Mouse (Mus musculus): ENCODE data around the gene S100a5. TPM values are rescaled to one million over a fixed set of nuclear protein-coding genes. Genes with fewer than 3 reads are reported as not detected.

Gene S100a5
- polyA plus RNA-seq, 1 experiment from 2014 or later: not detected

DNA sequence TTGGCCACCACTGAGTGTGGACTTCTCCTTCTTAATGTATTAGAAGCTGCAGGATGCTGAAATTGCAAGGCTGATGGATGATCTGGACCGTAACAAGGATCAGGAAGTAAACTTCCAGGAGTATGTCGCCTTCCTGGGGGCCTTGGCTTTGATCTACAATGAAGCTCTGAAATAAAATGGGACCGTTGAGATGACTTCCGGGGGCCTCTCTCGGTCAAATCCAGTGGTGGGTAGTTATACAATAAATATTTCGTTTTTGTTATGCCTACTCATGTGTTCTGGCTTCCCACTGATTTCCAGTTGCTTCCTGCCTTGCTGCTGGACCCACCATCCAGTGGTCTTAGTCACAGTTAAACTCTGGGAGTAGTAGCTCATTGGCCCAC is 5.8 kb downstream of the S100a5 start:
- ATAC-seq (ENCODE audit: low FRiP score): no peak
- no peak overlapping the region for H3K4me2 ChIP-seq
- no peak overlapping the region for H3K4me3 ChIP-seq
- no peak overlapping the region for H3K27ac ChIP-seq
- no peak overlapping the region for H3K9ac ChIP-seq
- H3K4me1 ChIP-seq (replicated peaks): peaks cover 10% of the 10 kb centered on the region
- no peaks in the 10 kb centered on the region for H3K36me3 ChIP-seq
- H3K9me3 ChIP-seq: no peaks in the 10 kb centered on the region
- WGBS: 94% methylated on average over 6 of the region's 6 CpGs
- peaks cover 18% of the 10 kb centered on the region for H3K27me3 ChIP-seq

GRCm38 (mm10) chr3:90614611-90615251 is 6.4 kb downstream of the S100a5 start:
- Histone ChIP-seq H3K4me2 (no peak overlapping the region), H3K4me1 (replicated peaks) (peaks cover 10% of the 10 kb centered on the region), H3K9me3 (no peaks in the 10 kb centered on the region), H3K27me3 (peaks cover 18% of the 10 kb centered on the region), H3K9ac (no peak overlapping the region), H3K27ac (no peak overlapping the region), H3K36me3 (no peaks in the 10 kb centered on the region), H3K4me3 (no peak overlapping the region)
- ATAC-seq (ENCODE audit: low FRiP score): no peak
- WGBS: 85% methylated on average over 11 of the region's 11 CpGs

- no peak overlapping the region for H3K4me2 ChIP-seq
- H3K4me1 ChIP-seq (replicated peaks): peaks cover 10% of the 10 kb centered on the region
- peaks cover 18% of the 10 kb centered on the region for H3K27me3 ChIP-seq
- peak; percentile 48; the same call in 1 of the 2 replicates for ATAC-seq (ENCODE audit: low FRiP score)
- H3K36me3 ChIP-seq: no peaks in the 10 kb centered on the region
- no peaks in the 10 kb centered on the region for H3K9me3 ChIP-seq
- 20% methylated on average over 7 of the region's 7 CpGs for WGBS
- H3K4me3 ChIP-seq: no peak overlapping the region
- H3K27ac ChIP-seq: no peak overlapping the region
- H3K9ac ChIP-seq: no peak overlapping the region
Measured at GRCm38 (mm10) chr3:90615415-90615814, 7.1 kb downstream of the S100a5 start.

- Histone ChIP-seq H3K27ac (no peak overlapping the region), H3K27me3 (peaks cover 15% of the 10 kb centered on the region), H3K36me3 (no peaks in the 10 kb centered on the region), H3K9me3 (no peaks in the 10 kb centered on the region), H3K9ac (no peak overlapping the region), H3K4me1 (replicated peaks) (peaks cover 10% of the 10 kb centered on the region), H3K4me2 (no peak overlapping the region), H3K4me3 (no peak overlapping the region)
- whole genome bisulfite sequencing: 78% methylated on average over 1 of the region's 1 CpGs
- no peak for ATAC-seq (ENCODE audit: low FRiP score)
Measured at GRCm38 (mm10) chr3:90615911-90616310, 7.6 kb downstream of the S100a5 start.

GRCm38 (mm10) chr3:90617586-90617985 is 9.3 kb downstream of the S100a5 start:
- Histone ChIP-seq H3K27me3 (peaks cover 15% of the 10 kb centered on the region), H3K9ac (no peak overlapping the region), H3K4me2 (no peak overlapping the region), H3K27ac (no peak overlapping the region), H3K9me3 (no peaks in the 10 kb centered on the region), H3K4me1 (replicated peaks) (peaks cover 10% of the 10 kb centered on the region), H3K36me3 (no peaks in the 10 kb centered on the region), H3K4me3 (no peak overlapping the region)
- ATAC-seq (ENCODE audit: low FRiP score): no peak
- WGBS: 14% methylated on average over 1 of the region's 1 CpGs

GRCm38 (mm10) chr3:90621552-90621951 is 13.2 kb downstream of the S100a5 start:
- Histone ChIP-seq H3K4me2 (no peak overlapping the region), H3K36me3 (no peaks in the 10 kb centered on the region), H3K4me3 (no peak overlapping the region), H3K27ac (no peak overlapping the region), H3K27me3 (no peaks in the 10 kb centered on the region), H3K4me1 (replicated peaks) (peaks cover 22% of the 10 kb centered on the region), H3K9ac (no peak overlapping the region), H3K9me3 (no peaks in the 10 kb centered on the region)
- 56% methylated on average over 7 of the region's 7 CpGs for WGBS
- ATAC-seq (ENCODE audit: low FRiP score): no peak

- H3K27ac ChIP-seq: peak overlapping the region; percentile 68
- ATAC-seq (ENCODE audit: low FRiP score): peak; percentile 64; the same call in 1 of the 2 replicates
Measured at GRCm38 (mm10) chr3:90623435-90624071, 15.2 kb downstream of the S100a5 start.

DNA sequence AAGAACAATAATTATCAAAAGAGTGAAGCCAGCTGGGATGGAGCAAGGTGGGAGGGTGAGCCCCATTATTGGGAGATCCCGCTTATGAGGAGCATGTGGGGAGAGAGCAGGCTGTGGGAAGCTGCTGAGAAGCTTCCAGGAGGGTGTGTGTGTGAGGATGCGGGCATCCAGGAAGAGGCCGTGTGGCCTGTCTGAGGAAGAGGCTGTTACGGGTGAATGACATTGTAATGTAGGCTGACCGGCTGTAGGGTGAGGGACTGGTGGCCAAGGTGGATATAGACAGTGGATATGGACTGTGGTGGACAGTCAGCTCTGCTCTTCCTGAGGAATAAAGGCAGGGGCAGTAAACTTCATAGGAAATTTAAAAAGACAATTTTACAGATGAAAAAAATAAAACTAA is 17.2 kb downstream of the S100a5 start:
- WGBS: 65% methylated on average over 5 of the region's 5 CpGs

More at GRCm38 (mm10) chr3:90623435-90624071, 15.2 kb downstream of the S100a5 start:
- no peaks in the 10 kb centered on the region for H3K27me3 ChIP-seq
- H3K4me3 ChIP-seq: no peak overlapping the region
- no peak overlapping the region for H3K4me2 ChIP-seq
- WGBS: 6% methylated on average over 2 of the region's 2 CpGs
- peaks cover 22% of the 10 kb centered on the region for H3K4me1 ChIP-seq (replicated peaks)
- H3K9ac ChIP-seq: no peak overlapping the region
- H3K9me3 ChIP-seq: no peaks in the 10 kb centered on the region
- H3K36me3 ChIP-seq: no peaks in the 10 kb centered on the region

GRCm38 (mm10) chr3:90626266-90627021 is 18.1 kb downstream of the S100a5 start:
- Histone ChIP-seq H3K4me1 (replicated peaks) (peaks cover 22% of the 10 kb centered on the region), H3K4me2 (no peak overlapping the region), H3K36me3 (no peaks in the 10 kb centered on the region), H3K9ac (no peak overlapping the region), H3K9me3 (no peaks in the 10 kb centered on the region), H3K4me3 (no peak overlapping the region), H3K27me3 (no peaks in the 10 kb centered on the region), H3K27ac (no peak overlapping the region)
- WGBS: 79% methylated on average over 9 of the region's 9 CpGs
- no peak for ATAC-seq (ENCODE audit: low FRiP score)

More for the DNA sequence above, 17.2 kb downstream of the S100a5 start:
- no peak overlapping the region for H3K4me3 ChIP-seq
- no peak overlapping the region for H3K9ac ChIP-seq
- no peaks in the 10 kb centered on the region for H3K36me3 ChIP-seq
- ATAC-seq (ENCODE audit: low FRiP score): 0 out of 2 replicates have a peak, but pooled peaks have one; percentile 6
- no peaks in the 10 kb centered on the region for H3K27me3 ChIP-seq
- no peak overlapping the region for H3K27ac ChIP-seq
- no peak overlapping the region for H3K4me2 ChIP-seq
- H3K4me1 ChIP-seq (replicated peaks): peaks cover 22% of the 10 kb centered on the region
- no peaks in the 10 kb centered on the region for H3K9me3 ChIP-seq

DNA sequence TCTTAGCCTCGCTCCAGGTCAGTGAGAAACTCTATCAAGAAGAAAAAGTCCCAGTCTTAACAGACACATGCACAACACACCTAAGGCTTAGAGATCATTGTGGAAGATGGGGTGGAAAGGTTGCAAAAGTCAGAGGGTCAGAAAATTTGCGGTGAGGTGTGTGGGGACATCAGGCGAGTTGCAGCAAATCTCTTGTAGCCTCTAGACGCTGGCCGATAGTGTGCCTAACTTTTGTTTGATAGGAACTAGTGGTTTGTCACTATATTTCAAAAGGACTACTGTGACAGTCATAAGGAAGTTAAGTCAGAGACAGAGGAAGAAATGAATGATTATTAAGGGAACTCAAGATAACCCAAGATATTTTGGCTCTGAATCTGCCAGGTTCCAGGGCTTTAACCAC is 19.0 kb downstream of the S100a5 start:
- Histone ChIP-seq H3K36me3 (no peaks in the 10 kb centered on the region), H3K4me2 (no peak overlapping the region), H3K27me3 (no peaks in the 10 kb centered on the region), H3K9me3 (no peaks in the 10 kb centered on the region), H3K9ac (no peak overlapping the region), H3K4me1 (replicated peaks) (peaks cover 22% of the 10 kb centered on the region), H3K4me3 (no peak overlapping the region), H3K27ac (no peak overlapping the region)
- no peak for ATAC-seq (ENCODE audit: low FRiP score)
- WGBS: 96% methylated on average over 5 of the region's 5 CpGs

GRCm38 (mm10) chr3:90627807-90628206 is 19.5 kb downstream of the S100a5 start:
- H3K4me3 ChIP-seq: no peak overlapping the region
- no peak overlapping the region for H3K4me2 ChIP-seq
- H3K36me3 ChIP-seq: no peaks in the 10 kb centered on the region
- no peak overlapping the region for H3K27ac ChIP-seq
- H3K9me3 ChIP-seq: no peaks in the 10 kb centered on the region
- no peaks in the 10 kb centered on the region for H3K27me3 ChIP-seq
- ATAC-seq (ENCODE audit: low FRiP score): no peak
- 60% methylated on average over 4 of the region's 4 CpGs for WGBS
- no peak overlapping the region for H3K9ac ChIP-seq
- H3K4me1 ChIP-seq (replicated peaks): peaks cover 20% of the 10 kb centered on the region

- no peak for ATAC-seq (ENCODE audit: low FRiP score)
- H3K9ac ChIP-seq: no peak overlapping the region
- H3K4me2 ChIP-seq: no peak overlapping the region
- 67% methylated on average over 2 of the region's 2 CpGs for WGBS
- H3K36me3 ChIP-seq: no peaks in the 10 kb centered on the region
- no peak overlapping the region for H3K4me3 ChIP-seq
- no peaks in the 10 kb centered on the region for H3K27me3 ChIP-seq
- H3K4me1 ChIP-seq (replicated peaks): peaks cover 5% of the 10 kb centered on the region; the same call in 1 of the 2 replicates
- H3K9me3 ChIP-seq: no peaks in the 10 kb centered on the region
- no peak overlapping the region for H3K27ac ChIP-seq
Measured at GRCm38 (mm10) chr3:90629298-90629697, 21.0 kb downstream of the S100a5 start.

Data from hindbrain, embryonic 13.5 days (tissue).